Mouse (Mus musculus): ENCODE measurements around the gene M6pr. TPM values are rescaled to one million over a fixed set of nuclear protein-coding genes. Genes with fewer than 3 reads are reported as not detected.
"Not testable (repeated sequence)": the region's sequence is repeated elsewhere in the genome, so short reads cannot be mapped to it uniquely, and the experiment has no call there.

Gene M6pr
- total RNA-seq, 2 experiments from 2014 or later = 17.1 to 20.7 TPM

GRCm38 (mm10) chr6:122339648-122340341 is 31.3 kb downstream of the M6pr start:
- intact Hi-C loops (cut with DNase I) = loop anchor here (2.0 kb wide), 1 partner anchor 31 kb away; the partner anchor contains the start of gene M6pr
- peak; percentile 66 to 80 for DNase-seq

- intact Hi-C loops (cut with DNase I) = no loop called here
- DNase-seq = no peak
Measured at GRCm38 (mm10) chr6:122340349-122341000, 32.0 kb downstream of the M6pr start, which contains the start of gene Phc1. Phc1 (minus strand) TSS chr6:122340561.

GRCm38 (mm10) chr6:122341038-122341810 is 32.7 kb downstream of the M6pr start:
- no peak for DNase-seq
- intact Hi-C loops (cut with DNase I) = no loop called here

- no peak for DNase-seq
- intact Hi-C loops (cut with DNase I) = no loop called here
Measured at GRCm38 (mm10) chr6:122342125-122342524, 33.6 kb downstream of the M6pr start.

GRCm38 (mm10) chr6:122343719-122344118 is 35.2 kb downstream of the M6pr start:
- intact Hi-C loops (cut with DNase I) = no loop called here
- DNase-seq = no peak

GRCm38 (mm10) chr6:122344386-122345116 is 36.0 kb downstream of the M6pr start:
- intact Hi-C loops (cut with DNase I) = no loop called here
- DNase-seq = no peak

- DNase-seq = no peak
- intact Hi-C loops (cut with DNase I) = no loop called here
Measured at GRCm38 (mm10) chr6:122345731-122346130, 37.2 kb downstream of the M6pr start.

- no peak for DNase-seq
- intact Hi-C loops (cut with DNase I) = no loop called here
Measured at GRCm38 (mm10) chr6:122346399-122346798, 37.9 kb downstream of the M6pr start.

- DNase-seq; intact Hi-C loops (cut with DNase I): not testable (repeated sequence)
Measured at GRCm38 (mm10) chr6:122347326-122347725, 38.8 kb downstream of the M6pr start.

GRCm38 (mm10) chr6:122355909-122356308 is 47.4 kb downstream of the M6pr start:
- intact Hi-C loops (cut with DNase I) = no loop called here
- DNase-seq = no peak

GRCm38 (mm10) chr6:122357089-122357488 is 48.6 kb downstream of the M6pr start:
- DNase-seq = no peak
- intact Hi-C loops (cut with DNase I) = no loop called here

- DNase-seq = no peak
- intact Hi-C loops (cut with DNase I) = no loop called here
Measured at GRCm38 (mm10) chr6:122365706-122366105, 57.2 kb downstream of the M6pr start.

GRCm38 (mm10) chr6:122366287-122366686 is 57.8 kb downstream of the M6pr start:
- DNase-seq = no peak
- intact Hi-C loops (cut with DNase I) = no loop called here

- no peak for DNase-seq
- intact Hi-C loops (cut with DNase I) = no loop called here
Measured at GRCm38 (mm10) chr6:122366976-122367375, 58.5 kb downstream of the M6pr start.

Other genes with a start within 250 kb of the M6pr start
- gene Klrg1, start 25.8 kb upstream of the M6pr start, total RNA-seq (2021) = not detected
- gene Phc1, start 31.8 kb downstream of the M6pr start, total RNA-seq (2021) = 10 to 100 TPM; 17.6 to 22.9 TPM
- under 1 TPM in 1 of 2 experiments, not detected in 1; 0.79 TPM for gene Rimklb, start 190.0 kb downstream of the M6pr start, total RNA-seq (2021)
- 10 to 100 TPM; 36.4 to 38.2 TPM for gene Mfap5, start 197.1 kb downstream of the M6pr start, total RNA-seq (2021)
- gene Aicda, start 245.1 kb downstream of the M6pr start, total RNA-seq (2021) = not detected